Mouse (Mus musculus): ENCODE results near the gene Notch1. TPM values are rescaled to one million over a fixed set of nuclear protein-coding genes. Genes with fewer than 3 reads are reported as not detected.

Gene Notch1
- polyA plus RNA-seq, 1 experiment from 2014 or later: 13.7 TPM

GRCm38 (mm10) chr2:26475505-26476430 is 40.7 kb downstream of the Notch1 start:
- Histone ChIP-seq H3K36me3 (peaks cover 98% of the 10 kb centered on the region), H3K4me3 (replicated peaks) (no peak overlapping the region), H3K4me1 (replicated peaks) (peaks cover 13% of the 10 kb centered on the region; the same call in 1 of the 2 replicates), H3K27ac (peak overlapping the region; percentile 59), H3K27me3 (no peaks in the 10 kb centered on the region), H3K9ac (replicated peaks) (0 out of 2 replicates have a peak overlapping the region, but pooled peaks have one; percentile 8), H3K9me3 (no peaks in the 10 kb centered on the region), H3K4me2 (no peak overlapping the region)
- 81% methylated on average over 13 of the region's 13 CpGs for WGBS
- ATAC-seq (ENCODE audit: insufficient number of reproducible peaks, insufficient read depth, low FRiP score, low TSS enrichment, low read depth): no peak

DNA sequence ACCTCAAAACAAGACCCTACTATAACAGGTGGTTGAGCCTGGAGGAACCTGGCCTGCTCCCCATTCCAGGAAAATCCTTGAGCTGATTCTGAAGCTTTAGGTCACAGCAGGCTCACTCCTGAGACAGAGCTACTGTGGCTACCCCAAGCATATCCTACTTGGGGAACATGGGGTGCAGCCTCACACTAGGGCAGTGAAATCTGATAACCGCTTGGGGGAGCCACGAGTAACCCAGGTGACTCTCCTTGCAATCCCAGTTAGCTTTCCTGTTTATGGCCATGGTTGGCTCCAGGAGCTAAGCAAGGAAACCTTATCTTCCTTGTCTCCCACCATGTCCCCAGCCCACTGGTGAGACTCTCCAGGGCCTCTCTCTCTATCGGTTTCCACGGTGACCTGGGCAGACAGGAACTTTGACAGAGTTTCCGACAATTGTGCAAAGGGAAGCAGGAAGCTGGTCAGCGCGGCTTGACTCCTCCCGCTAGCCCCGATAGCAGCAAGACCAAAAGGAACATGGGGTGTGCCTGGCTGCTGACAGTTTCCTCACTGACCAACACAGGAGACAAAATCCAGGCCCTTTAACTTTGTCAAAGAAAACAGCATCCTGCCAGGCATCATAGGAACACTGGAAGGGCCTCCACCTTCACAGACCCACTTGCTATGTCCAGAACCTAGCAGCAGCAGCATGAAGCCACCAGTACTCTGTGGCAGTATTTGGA is 41.5 kb downstream of the Notch1 start:
- H3K9me3 ChIP-seq: no peaks in the 10 kb centered on the region

GRCm38 (mm10) chr2:26472312-26473090 is 44.0 kb downstream of the Notch1 start:
- H3K9ac ChIP-seq (replicated peaks): no peak overlapping the region
- H3K4me2 ChIP-seq: no peak overlapping the region
- H3K27me3 ChIP-seq: no peaks in the 10 kb centered on the region
- H3K36me3 ChIP-seq: peaks cover 98% of the 10 kb centered on the region
- no peaks in the 10 kb centered on the region for H3K9me3 ChIP-seq
- ATAC-seq (ENCODE audit: insufficient number of reproducible peaks, insufficient read depth, low FRiP score, low TSS enrichment, low read depth): no peak
- H3K4me3 ChIP-seq (replicated peaks): no peak overlapping the region
- H3K27ac ChIP-seq: no peak overlapping the region
- H3K4me1 ChIP-seq (replicated peaks): peaks cover 13% of the 10 kb centered on the region; the same call in 1 of the 2 replicates
- WGBS: 89% methylated on average over 11 of the region's 11 CpGs

More for the DNA sequence above, 41.5 kb downstream of the Notch1 start:
- Histone ChIP-seq H3K9ac (replicated peaks) (no peak overlapping the region), H3K4me2 (no peak overlapping the region), H3K4me1 (replicated peaks) (peaks cover 13% of the 10 kb centered on the region; the same call in 1 of the 2 replicates), H3K27me3 (no peaks in the 10 kb centered on the region), H3K27ac (peak overlapping the region; percentile 59), H3K4me3 (replicated peaks) (no peak overlapping the region), H3K36me3 (peaks cover 98% of the 10 kb centered on the region)
- ATAC-seq (ENCODE audit: insufficient number of reproducible peaks, insufficient read depth, low FRiP score, low TSS enrichment, low read depth): no peak
- 61% methylated on average over 9 of the region's 9 CpGs for WGBS

DNA sequence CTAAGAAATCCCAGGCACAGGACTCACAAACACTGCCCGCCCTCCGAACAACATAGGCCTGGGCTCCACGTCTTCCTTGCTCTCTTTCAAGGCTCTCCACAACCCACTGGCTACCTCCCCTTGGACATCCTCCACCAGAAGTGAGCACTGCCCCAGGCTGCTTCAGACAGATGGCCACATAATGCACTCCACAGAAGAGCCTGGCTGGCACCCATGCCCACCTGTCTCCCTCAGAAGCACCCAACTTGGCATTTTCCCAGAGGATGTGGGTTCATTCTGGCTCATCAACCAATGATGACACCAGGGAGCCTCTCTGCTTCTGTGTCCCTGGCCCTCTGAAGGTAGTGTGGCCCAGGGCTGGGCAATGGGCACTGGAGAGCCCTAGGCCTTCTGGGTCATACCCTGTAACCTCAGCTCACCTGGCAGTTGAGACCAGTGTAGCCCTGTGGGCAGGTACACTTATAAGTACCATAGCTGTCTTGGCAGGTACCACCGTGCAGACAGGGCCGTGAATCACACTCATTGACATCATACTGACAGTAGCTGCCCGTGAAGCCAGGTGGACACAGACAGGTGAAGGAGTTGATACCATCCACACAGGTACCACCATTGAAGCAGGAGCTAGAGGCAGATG is 44.7 kb downstream of the Notch1 start:
- H3K27me3 ChIP-seq: no peaks in the 10 kb centered on the region
- no peak overlapping the region for H3K4me2 ChIP-seq
- ATAC-seq (ENCODE audit: insufficient number of reproducible peaks, insufficient read depth, low FRiP score, low TSS enrichment, low read depth): no peak
- no peak overlapping the region for H3K27ac ChIP-seq
- H3K4me1 ChIP-seq (replicated peaks): peaks cover 13% of the 10 kb centered on the region; the same call in 1 of the 2 replicates
- 91% methylated on average over 6 of the region's 6 CpGs for WGBS
- H3K36me3 ChIP-seq: peaks cover 98% of the 10 kb centered on the region
- no peak overlapping the region for H3K4me3 ChIP-seq (replicated peaks)
- no peaks in the 10 kb centered on the region for H3K9me3 ChIP-seq
- no peak overlapping the region for H3K9ac ChIP-seq (replicated peaks)

DNA sequence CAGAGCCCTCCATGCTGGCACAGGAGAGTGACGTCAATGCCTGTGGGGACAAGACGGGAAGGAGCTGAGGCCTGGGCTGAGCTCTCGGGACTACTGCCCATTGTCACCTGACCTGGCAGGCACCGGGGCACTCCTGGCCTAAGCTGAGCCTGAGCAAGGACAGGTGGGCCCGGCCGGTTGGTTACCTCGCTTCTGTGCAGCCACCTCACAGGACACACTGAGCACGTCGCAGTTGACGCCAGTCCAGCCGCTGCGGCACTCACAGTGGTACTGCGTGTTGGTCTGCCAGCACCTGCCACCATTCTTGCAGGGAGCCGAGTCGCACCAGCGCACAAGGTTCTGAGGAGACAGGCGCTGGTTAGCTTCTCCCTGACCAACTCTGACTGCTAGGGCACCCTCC is 45.5 kb downstream of the Notch1 start:
- WGBS: 90% methylated on average over 17 of the region's 17 CpGs
- Histone ChIP-seq H3K9ac (replicated peaks) (no peak overlapping the region), H3K36me3 (peaks cover 98% of the 10 kb centered on the region)

GRCm38 (mm10) chr2:26468376-26468775 is 48.1 kb downstream of the Notch1 start:
- H3K27ac ChIP-seq: no peak overlapping the region
- H3K4me2 ChIP-seq: no peak overlapping the region
- ATAC-seq (ENCODE audit: insufficient number of reproducible peaks, insufficient read depth, low FRiP score, low TSS enrichment, low read depth): no peak
- H3K4me1 ChIP-seq (replicated peaks): no peaks in the 10 kb centered on the region
- no peaks in the 10 kb centered on the region for H3K9me3 ChIP-seq
- peaks cover 98% of the 10 kb centered on the region for H3K36me3 ChIP-seq
- WGBS: 92% methylated on average over 15 of the region's 15 CpGs
- H3K4me3 ChIP-seq (replicated peaks): no peak overlapping the region
- H3K27me3 ChIP-seq: no peaks in the 10 kb centered on the region
- no peak overlapping the region for H3K9ac ChIP-seq (replicated peaks)

More for the DNA sequence above, 45.5 kb downstream of the Notch1 start:
- Histone ChIP-seq H3K4me1 (replicated peaks) (peaks cover 13% of the 10 kb centered on the region; the same call in 1 of the 2 replicates), H3K27ac (no peak overlapping the region), H3K27me3 (no peaks in the 10 kb centered on the region), H3K4me2 (no peak overlapping the region), H3K4me3 (replicated peaks) (no peak overlapping the region), H3K9me3 (no peaks in the 10 kb centered on the region)
- no peak for ATAC-seq (ENCODE audit: insufficient number of reproducible peaks, insufficient read depth, low FRiP score, low TSS enrichment, low read depth)

- H3K36me3 ChIP-seq: peaks cover 93% of the 10 kb centered on the region
- no peak for ATAC-seq (ENCODE audit: insufficient number of reproducible peaks, insufficient read depth, low FRiP score, low TSS enrichment, low read depth)
These were observed 53.1 kb downstream of the Notch1 start for GRCm38 (mm10) chr2:26463412-26463811.

GRCm38 (mm10) chr2:26462980-26463379 is 53.5 kb downstream of the Notch1 start:
- no peak for ATAC-seq (ENCODE audit: insufficient number of reproducible peaks, insufficient read depth, low FRiP score, low TSS enrichment, low read depth)
- 73% methylated on average over 3 of the region's 3 CpGs for WGBS

More at GRCm38 (mm10) chr2:26463412-26463811, 53.1 kb downstream of the Notch1 start:
- Histone ChIP-seq H3K9me3 (no peaks in the 10 kb centered on the region), H3K4me1 (replicated peaks) (peaks cover 17% of the 10 kb centered on the region), H3K27me3 (no peaks in the 10 kb centered on the region), H3K4me3 (replicated peaks) (no peak overlapping the region), H3K9ac (replicated peaks) (no peak overlapping the region), H3K4me2 (no peak overlapping the region), H3K27ac (no peak overlapping the region)
- 97% methylated on average over 6 of the region's 6 CpGs for WGBS

DNA sequence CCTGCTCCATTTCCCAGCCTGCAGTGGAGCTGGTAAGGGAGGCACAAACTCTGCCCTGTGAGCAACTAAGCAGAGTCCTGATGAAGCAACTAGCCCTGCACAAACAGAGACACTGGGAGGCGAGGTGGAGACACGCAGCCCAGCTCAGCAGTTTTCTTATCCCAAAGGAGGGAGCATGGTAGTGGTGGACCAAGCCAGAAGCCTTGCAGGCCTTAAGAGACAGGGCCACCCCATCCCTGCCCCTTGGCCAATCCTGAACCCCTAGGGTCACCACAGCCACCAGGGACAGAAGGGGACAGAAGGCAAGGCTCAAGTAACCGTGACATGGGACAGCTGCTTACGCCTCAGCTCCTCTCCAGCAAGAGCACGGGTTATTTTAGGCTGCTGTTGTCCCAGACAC is 54.8 kb downstream of the Notch1 start:
- no peak for ATAC-seq (ENCODE audit: insufficient number of reproducible peaks, insufficient read depth, low FRiP score, low TSS enrichment, low read depth)

More at GRCm38 (mm10) chr2:26462980-26463379, 53.5 kb downstream of the Notch1 start:
- Histone ChIP-seq H3K9me3 (no peaks in the 10 kb centered on the region), H3K9ac (replicated peaks) (no peak overlapping the region), H3K4me1 (replicated peaks) (peaks cover 22% of the 10 kb centered on the region), H3K27ac (no peak overlapping the region), H3K4me3 (replicated peaks) (no peak overlapping the region), H3K4me2 (no peak overlapping the region), H3K36me3 (peaks cover 92% of the 10 kb centered on the region), H3K27me3 (no peaks in the 10 kb centered on the region)

DNA sequence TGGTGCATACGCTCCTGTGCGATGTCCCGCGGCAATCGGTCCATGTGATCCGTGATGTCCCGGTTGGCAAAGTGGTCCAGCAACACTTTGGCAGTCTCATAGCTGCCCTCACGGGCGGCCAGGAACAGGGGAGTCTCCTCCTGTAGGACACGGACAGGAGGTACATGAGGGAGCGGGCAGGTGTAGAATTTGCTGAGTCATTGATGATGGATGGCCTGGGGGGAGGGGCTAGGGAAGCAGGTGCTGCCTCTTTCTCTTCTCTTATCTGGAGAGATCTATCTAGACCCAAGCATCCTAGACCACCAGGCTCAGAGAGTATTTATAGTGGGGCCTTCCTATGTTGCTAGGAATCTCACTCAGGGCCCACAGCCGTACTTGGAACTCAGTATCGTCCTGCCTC is 55.6 kb downstream of the Notch1 start:
- no peak overlapping the region for H3K4me2 ChIP-seq
- 89% methylated on average over 13 of the region's 13 CpGs for whole genome bisulfite sequencing
- H3K4me3 ChIP-seq (replicated peaks): no peak overlapping the region
- no peaks in the 10 kb centered on the region for H3K9me3 ChIP-seq
- H3K27ac ChIP-seq: no peak overlapping the region
- no peak overlapping the region for H3K9ac ChIP-seq (replicated peaks)
- peaks cover 23% of the 10 kb centered on the region for H3K4me1 ChIP-seq (replicated peaks)
- no peak for ATAC-seq (ENCODE audit: insufficient number of reproducible peaks, insufficient read depth, low FRiP score, low TSS enrichment, low read depth)
- H3K36me3 ChIP-seq: peaks cover 75% of the 10 kb centered on the region
- H3K27me3 ChIP-seq: no peaks in the 10 kb centered on the region

More for the DNA sequence above, 54.8 kb downstream of the Notch1 start:
- 83% methylated on average over 5 of the region's 5 CpGs for WGBS
- Histone ChIP-seq H3K27me3 (no peaks in the 10 kb centered on the region), H3K4me2 (no peak overlapping the region), H3K4me3 (replicated peaks) (no peak overlapping the region), H3K9ac (replicated peaks) (no peak overlapping the region), H3K4me1 (replicated peaks) (peaks cover 23% of the 10 kb centered on the region), H3K9me3 (no peaks in the 10 kb centered on the region), H3K27ac (no peak overlapping the region), H3K36me3 (peaks cover 83% of the 10 kb centered on the region)
